Mouse (Mus musculus) kidney, postnatal 36 days (tissue): Measurements from ENCODE around the gene 4930539E08Rik.

Experiments used
- DNase-seq, 2 experiments: peaks; one replicate each; pipeline ENCODE4 v3.0.0; 2021 to 2022; ENCODE audit warnings: mixed read lengths in 2 of 2

The 4930539E08Rik gene

DNA sequence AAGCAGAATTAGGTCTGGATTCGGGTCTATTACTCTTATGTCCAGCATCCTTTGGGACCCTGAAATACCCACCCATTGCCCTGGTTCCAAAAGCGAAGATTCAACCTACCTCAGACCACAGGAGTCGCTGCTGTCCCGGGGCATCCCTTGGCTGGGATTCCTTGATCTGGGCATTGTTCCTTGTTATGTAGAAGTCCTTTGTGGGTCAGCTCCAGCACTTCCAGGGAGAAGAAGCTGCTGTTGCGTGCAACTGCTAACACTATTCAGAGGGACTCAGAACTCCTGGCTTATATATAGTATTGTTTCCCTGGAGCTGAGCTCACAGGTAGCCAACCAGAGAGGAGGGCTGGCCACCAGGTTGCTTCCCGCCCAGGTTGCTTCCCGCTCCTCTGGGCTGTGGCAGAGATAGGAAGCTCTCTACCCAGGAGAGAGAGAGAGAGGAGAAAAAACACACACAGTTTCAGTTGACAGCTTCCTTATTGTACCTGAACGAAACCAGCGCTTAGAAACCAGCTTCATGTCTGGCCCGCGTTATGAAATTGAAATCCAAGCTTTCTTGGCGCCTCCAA lies at the start of gene 4930539E08Rik:
Gene 4930539E08Rik, minus strand, starts transcription at position 265 of the 569 bp plus-strand sequence.
- DNase-seq, result no peak

DNA sequence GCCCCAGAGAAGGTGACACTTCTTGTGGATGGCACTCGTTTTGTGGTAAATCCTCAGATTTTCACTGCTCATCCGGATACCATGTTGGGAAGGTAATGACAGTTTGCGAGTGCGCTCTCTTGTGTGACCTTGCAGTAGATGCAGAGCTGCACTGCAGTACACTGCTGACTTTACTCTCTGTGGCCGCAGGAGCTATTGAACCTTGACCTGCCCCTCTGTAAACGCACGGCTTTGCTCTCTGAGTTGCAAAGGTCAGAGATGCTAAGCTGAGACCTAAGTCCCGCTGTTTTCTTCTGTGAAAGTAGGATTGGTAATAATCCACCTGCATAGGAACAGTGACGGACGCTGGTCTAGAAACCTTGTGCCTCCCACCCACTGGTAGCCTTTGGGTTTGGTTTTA lies 46.5 kb upstream of the 4930539E08Rik start:
- peak; percentile 65 to 77 for DNase-seq

DNA sequence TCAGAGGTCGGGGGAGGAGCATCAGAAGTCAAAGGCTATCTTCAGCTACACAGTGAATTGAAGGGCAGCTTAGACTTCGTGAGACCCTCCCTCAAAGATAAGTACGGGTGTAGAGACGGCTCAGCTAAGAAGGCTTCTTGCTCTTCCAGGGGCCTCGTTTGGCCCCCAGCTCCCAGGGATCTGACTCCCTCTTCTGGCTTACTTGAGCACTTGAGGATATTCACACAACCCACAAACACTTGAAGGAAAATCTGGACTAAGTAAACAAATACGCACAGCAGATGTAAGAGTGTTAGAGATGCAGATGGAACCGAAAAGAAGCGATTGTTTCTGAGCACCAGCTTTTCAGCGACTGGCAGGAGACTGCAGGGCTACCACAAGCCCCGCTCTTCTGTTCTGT lies 45.5 kb upstream of the 4930539E08Rik start:
- DNase-seq, result peak in 1 of 2 experiments; percentile 31

DNA sequence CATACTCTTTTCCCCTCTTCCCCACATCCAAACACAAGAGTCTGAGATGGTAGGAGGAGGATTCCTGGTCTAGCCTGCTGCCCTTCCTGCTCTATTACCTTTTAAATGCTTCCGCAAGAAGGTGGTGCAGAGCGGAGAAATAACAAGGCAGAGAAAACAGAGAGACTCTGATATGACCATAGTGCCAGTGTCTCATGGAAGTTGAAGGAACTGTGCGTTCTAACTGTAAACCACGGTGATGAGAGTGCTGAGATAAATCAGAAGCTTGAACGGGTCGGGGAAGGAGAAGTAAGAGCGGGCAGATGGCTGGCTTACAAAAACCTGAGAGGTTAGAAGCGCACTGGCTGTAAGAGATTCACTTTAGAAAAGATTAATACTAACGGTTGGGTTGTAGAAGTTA lies 39.3 kb upstream of the 4930539E08Rik start:
- no peak for DNase-seq

DNA sequence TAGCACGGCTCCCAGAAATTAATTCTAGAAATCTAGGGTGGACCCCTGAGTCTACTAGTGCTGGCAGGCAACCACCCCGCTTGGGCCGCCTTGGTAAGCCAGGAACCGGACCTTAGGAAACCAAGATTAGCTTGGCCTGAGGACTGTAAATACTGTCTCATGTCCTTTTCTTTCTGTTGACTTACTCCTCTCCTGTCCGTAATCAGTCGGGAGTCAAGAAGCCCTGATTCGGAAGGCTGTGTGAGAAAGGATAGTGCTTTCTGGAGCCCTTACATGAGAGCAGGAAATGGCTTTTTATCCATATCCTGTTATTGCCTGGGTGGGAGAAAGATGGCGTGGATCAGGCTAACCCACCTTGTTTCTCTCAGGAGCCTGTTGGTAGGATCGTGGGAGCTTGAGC lies 38.1 kb upstream of the 4930539E08Rik start:
- no peak for DNase-seq

DNA sequence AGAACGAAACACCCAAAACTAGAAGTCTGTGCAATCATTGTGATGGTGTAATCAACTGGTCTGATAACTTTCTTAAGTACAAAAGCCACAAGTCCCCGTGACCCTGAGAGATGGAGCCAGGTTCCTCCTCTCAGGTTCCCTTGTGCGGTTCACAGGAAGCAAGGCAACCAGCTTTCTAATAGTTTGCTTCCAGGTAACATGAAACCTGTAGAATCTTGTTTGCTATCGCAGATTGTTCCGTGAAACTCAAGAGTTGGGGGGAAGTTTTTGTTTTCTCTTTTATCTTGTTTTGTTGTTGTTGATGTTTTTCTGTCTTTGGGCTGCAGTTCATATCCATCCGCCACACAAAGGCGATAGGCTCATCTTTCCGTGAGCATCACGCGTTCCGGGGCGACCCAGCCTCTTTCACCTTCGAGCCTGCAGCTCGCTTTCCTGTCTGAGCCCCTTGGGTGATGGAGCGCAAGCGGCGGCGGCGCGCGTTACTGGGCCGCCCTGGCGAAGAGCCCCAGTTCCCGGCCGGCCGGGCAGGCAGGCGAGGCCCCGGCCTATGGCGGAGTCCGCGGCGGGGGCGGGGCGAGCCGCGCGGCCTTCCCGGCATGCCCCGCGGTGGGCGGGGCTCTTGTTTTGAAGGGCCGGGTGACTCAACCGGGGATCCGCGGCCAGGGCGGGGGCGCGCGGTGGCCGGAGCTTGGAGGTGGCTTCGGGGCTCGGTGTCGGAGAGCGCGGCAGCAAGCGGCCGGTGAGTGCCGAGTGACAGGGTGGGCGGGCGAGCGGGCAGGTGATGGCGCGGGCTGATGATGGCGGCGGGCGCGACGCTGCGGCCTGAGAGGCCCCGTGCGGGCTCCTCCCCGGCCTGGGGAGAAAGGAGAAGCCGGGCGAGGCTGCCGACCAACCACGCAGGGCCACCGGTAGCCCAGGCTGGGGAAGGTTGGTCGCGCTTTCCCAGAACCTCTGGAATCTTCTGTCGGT lies 37.0 kb upstream of the 4930539E08Rik start, which contains the start of gene Kctd20:
Gene Kctd20, plus strand, starts transcription at position 120 of the 969 bp plus-strand sequence.
- peak; percentile 94 to 97 for DNase-seq

DNA sequence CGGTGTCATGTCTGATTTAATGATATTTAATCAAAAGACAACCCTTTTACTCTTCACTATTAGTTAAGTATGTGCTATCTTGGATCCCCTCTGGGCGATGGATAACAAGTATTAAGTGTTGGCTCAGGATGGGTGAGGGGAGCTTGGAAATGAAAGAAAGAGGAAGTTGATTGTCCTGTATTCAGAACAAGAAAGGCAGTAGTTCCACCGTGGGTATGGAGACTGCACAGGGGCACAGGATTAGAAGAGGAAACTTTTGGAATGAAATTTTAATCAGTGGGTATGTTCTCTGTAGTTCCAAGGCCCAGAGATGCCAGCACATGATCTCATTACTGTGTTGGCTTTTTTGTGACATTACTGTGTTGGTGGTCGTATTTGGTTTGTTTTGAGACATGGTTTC lies 35.6 kb upstream of the 4930539E08Rik start:
- DNase-seq, result no peak

DNA sequence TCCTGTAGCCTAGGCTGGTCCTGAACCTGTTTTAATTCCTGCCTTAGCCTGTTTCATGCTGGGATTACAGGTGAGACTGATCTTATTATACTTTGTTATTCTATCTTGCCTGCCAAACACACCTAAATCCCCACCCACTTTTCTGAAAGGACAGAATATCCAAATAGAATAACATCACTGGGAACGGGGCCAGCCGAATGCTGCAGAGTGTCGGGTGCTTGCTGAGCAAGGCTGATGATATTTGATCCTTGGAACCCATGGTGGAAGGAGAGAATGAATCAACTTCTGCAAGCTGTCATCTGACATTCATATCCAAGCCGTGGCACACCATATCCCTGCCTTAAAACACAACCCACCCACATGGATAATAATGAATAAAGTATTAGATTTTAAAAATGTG lies 33.5 kb upstream of the 4930539E08Rik start:
- peak in 1 of 2 experiments; percentile 56 for DNase-seq

DNA sequence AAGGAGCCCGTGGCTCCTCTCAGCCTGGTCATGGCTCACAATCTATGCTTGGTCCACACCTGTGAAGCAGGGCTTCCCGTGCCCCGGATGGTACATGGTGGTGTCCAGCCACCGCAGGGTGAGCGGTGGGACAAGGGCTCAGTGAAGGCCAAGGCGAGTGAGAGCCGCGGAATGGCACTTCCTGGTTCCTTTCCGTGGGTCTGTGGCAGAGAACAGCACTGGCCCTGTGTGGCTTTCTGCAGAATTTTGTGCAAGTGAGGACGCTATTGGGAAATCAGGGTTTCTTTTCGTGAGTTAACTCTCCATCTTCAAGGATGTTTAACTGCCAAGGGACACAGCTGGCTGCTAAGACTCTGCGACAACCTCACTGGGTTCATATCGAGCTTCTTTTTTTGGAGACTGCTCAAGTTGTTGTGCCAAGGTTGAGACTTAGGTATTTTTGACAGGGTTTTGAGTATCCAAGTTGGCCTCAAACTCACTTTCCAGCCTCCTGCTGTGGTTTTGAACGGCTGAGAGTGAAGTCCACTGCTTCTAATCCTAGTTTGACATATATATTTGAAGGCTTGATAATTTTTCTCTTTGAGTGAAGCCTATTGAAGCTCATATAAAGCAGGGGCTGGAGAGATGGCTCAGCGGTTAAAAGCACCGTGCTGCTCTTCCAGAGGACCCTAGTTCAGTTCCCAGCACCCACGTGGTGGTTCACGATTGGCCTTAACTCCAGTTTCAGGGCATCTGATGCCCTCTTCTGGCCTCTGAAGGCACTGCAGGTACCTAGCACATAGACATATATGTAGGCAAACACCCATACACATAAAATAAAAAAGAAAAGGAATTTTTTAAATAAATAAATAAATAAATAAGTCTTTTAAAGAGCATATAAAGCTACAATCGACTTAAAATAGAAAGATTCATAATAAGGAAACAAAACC lies 32.2 kb upstream of the 4930539E08Rik start:
- DNase-seq, result no peak

DNA sequence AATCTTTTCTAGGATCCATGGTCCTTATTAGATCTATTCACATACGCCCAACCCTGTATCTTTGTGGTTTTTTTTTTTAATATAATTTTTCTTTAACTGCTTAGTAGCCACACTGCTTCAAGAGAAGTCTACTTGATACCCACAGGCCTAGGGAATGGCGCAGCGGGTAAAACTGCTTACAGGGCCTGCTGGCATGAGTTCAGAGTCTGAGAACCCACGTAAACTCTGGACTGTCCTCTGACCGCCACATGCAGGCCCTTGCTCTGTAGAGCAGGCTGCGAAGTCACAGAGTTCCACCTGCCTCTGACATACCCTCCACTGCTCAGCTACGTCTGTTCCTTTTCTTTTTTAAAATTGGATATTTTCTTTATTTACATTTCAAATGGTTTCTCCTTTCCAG lies 29.4 kb upstream of the 4930539E08Rik start:
- DNase-seq, result peak; percentile 76 to 82

DNA sequence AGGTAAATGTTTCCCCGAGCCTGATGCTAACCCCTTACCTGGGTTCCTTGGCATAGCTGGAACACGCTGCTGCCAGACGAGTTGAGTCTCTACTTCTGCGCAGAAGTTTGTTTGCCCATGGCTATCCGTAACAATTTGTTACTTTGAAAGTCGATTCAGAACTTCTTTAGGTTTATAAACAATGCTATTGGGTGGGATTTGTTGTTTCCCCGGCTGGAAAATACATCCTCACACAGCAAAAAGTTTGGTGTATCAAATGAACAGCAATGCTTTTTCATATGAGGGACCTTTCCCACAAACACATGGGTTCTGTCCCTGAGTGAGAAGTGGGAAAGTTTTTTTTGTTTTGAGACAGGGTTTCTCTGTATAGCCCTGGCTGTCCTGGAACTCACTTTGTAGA lies 28.6 kb upstream of the 4930539E08Rik start, which contains the start of gene Pxt1:
Gene Pxt1, minus strand, starts transcription at position 101 of the 400 bp plus-strand sequence.
- DNase-seq, result no peak

DNA sequence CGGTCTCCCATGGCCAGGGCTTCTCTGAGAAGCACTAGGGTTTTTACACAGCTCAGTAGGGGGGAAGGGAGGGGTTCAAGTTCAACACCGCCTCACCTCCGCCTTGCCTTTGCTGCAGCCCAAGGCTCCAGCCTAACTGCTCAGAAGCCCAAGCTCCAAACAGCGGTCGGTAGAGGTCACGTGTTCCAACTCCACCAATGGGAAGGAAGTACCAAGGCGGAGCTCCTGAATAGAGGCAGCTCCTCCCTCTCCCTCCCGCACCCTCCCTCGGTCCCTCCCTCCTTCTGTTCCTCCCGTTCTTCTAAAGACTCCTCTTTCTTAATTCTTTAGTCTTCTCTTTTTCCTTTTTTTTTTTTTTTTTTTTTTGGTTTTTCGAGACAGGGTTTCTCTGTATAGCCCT lies 27.0 kb upstream of the 4930539E08Rik start:
- DNase-seq, result no peak

DNA sequence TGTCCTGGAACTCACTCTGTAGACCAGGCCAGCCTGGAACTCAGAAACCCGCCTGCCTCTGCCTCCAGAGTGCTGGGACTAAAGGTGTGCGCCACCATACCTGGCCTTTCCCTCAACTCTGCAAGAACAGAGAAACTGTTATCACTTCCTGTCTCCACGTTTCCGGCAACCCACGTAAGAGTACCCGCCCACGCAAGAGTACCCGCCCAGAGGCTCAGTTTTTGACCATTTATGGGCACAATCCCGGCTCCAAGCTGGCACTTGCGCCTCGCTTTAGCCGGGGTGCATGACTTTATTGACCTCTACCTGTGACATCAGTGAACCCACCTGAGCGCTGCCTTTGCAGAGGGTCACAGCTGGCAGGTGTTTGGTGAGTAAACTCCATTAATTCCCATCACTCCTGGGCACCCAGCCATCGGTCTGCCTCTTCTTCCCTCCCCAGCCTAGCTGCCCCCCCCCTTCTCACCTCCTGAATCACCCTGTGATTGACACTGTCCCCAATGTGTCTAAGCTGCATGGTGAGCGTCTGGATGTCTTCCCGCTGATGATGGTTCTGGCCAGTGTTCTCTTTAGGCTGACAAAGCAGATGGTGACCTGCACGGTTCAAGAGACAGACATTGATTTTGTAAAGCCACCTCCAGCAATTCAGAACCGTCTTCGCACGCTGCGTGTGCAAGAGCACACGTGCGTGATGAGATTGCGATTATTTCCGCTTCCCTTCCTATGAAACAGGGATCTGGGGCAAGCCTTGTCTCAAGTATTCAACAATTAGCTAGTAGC lies 25.8 kb upstream of the 4930539E08Rik start:
- DNase-seq, result no peak

DNA sequence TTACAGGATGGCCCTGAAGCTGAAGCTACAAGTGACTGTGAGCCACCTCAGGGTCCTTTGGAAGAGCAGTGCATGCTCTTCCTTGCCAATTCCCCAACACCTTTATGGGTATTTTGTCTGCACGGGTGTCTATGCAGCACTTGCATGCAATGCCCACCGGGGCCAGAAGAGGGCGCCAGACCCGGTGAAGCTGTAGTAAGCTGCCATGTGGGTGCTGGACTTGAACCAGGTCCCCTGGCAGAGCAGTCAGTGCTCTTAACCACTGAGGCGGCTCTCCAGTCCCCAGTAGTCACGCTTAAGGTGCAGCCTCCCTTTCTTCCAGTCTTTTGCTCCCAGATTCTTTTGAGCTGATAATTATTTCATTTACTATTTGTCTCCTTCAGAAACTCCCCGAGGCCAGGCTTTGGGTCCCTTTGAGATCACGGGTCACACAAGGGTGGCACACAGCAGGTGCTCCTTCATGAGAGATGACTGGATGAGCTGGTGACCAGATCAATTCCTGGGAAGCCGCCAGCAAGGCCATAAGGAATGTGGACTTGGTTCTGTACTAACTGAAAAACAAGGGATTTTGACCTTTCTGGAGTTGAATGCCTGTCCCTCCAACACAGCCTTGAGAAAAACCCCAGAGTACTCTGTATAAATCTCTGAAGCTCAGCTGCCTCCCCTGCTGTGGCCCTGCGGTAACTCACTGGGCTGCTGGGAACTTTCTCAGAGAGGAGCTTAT lies 21.7 kb upstream of the 4930539E08Rik start:
- peak; percentile 86 to 91 for DNase-seq

DNA sequence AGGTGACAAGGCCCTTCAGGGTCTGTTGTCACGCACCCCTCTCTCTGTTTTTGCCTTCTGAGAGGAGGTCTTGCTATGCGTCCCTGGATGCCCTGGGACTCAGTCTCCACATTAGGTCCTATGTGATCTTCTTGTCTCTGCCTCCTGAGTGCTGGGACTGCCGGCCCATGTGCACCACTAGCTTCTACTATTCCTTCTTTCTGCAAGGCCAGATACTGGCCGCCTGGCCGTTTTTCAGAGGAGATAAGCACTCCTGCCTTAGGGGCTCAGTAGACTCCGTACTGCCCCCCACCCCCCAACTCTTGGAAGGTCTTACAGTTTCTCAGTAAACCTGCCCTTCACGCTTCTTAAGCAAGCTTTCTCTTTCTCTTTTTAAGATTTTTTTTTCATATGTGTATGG lies 21.0 kb upstream of the 4930539E08Rik start:
- no peak for DNase-seq

DNA sequence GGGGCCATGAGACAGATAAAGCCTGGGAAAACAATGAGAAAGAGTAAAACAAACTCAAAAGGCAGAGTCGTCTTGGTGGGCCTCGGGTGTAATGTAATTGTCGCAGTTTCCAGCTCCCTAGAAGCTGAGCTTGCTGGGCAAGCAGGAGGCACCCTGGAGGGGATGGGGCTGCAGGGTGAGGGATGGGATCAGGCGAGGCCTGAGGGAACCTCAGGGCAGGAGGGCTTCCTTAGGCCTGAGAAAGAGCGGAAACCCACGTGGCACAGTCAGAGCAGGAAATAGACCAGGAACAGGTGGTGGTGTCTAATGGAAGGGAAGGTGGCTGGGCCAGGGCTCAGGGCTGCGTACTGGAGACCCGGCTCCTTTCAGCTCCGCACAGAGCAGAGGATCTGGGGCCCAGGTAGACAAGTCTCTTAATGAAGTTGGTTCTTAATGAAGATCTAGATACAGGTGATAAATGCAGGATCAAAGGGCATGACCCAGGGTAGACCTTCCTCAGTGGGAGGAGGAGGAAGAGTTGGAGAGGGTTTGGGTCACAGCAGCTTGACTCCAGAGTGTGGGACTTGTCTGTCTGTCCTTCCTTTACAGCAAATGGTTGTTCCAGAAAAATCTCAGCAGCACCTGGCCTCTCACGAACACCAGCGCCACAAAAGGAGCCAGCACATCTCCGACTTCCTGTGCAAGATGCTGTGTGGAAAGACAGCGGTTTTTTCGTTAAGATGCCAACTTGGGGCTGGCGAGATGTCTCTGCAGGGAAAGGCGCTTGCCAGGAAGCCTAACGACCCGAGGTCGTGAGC lies 19.2 kb upstream of the 4930539E08Rik start:
- DNase-seq, result no peak

DNA sequence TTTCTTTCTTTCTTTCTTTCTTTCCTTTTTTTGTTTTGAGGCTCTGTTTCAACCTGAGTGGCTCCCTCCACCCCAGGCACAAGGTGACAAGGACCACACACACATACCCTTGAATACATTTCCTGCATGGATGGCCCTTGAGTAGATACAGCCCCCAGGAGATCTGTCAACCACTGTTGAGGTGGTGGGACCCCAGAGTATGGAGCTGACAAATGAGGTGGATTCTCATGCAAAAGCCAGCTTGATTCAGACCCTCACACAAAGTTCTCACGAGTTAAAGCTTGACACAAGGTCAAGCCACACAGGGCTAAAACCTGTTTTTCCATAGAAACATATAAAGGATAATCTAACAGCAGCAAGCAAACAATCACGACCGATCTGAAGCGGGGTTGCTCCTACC lies 17.1 kb upstream of the 4930539E08Rik start:
- DNase-seq, result no peak

DNA sequence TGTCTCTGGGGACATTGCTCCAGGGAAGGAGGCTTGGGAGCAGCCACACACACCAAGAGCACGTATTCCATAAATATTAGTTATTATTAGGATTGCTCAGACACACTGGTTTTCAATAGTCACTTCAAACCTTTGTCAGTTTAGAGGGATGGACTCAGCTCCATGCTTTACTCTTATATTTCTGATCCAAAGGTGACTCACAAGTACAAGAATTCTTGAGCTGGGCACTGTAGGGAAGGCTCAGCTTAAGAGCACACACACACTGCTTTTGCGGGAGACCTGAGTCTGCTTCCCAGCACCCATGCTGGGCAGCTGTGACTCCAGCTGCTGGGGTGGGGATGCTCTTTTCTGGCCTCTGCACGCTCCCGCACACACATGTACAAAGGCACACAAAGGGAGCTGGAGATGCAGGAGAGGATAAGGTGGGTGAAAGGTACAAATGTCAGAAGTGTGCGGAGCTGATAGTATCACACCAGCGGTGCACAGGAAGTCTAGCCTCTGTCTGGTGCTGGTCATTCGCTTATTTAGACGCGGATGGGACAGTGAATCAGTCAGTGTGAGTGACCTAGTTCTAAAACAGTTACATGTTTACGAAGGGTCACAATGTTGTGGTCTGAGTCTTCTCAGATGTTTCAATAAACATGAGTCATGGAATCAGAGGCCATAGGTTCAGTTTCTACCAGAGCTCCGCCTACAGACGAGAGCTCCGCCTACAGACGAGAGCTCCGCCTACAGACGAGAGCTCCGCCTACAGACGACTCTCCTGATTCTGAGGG lies 16.5 kb upstream of the 4930539E08Rik start:
- no peak for DNase-seq

DNA sequence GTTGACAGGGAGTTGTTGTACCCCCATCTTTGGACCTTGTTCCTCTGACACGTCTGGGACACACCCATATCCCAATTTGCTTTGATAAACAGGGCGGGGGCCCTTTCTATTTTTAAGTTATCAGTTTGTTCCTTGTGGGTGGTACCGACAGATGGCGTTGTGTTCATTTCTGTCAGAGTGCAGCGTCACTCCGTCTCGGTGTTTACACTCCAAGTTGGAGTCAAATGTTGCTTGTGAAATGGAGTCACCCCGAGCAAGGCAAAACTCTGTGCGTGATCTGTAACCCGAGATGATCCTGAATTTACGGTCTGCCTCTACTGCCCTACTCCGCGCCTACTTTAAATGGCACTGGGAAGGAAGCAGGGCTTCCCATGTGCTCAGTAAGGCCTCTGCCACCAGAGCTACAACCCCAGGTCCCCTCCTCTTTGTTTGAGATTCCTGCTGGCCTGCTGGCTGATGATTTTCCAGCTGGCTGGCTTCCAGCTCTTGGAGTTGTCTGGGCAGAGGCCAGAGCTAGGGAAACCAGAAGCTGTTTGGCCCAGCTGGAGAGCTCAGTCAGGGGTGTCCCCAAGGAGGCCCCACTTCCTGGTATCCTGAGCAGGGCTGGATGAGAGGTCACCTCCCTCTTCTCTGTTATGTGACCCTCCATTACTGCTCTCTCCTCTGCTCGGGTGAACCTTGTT lies 15.4 kb upstream of the 4930539E08Rik start:
- peak; percentile 95 to 98 for DNase-seq
